Mouse (Mus musculus) stomach, postnatal 0 days (tissue): ENCODE measurements around the gene Nckap5l. TPM values are rescaled to one million over a fixed set of nuclear protein-coding genes. Genes with fewer than 3 reads are reported as not detected.
A peak's percentile ranks its signal among the peaks of the same experiment; 100 is the strongest.
"Not testable (repeated sequence)": the region's sequence is repeated elsewhere in the genome, so short reads cannot be mapped to it uniquely, and the experiment has no call there.

Experiments used
- ATAC-seq: fragments of 200-750 bp; cut with Nextera tagmentation; 2 replicates; pipeline ENCODE4 v1.8.0; 2017; ENCODE audit not compliant: low FRiP score, low TSS enrichment
- DNase-seq: peaks from one replicate; pipeline ENCODE4 v3.0.0-alpha.2; 2016; ENCODE audit warnings: low spot score
- H3K27ac ChIP-seq: fragments of 300-500 bp; sonication (generic); replicated peaks from 2 replicates; pipeline ENCODE4 v1.5.1; 2014; ENCODE audit warnings: mild to moderate bottlenecking, control low read depth
- H3K27me3 ChIP-seq: fragments of 300-500 bp; sonication (generic); 2 replicates; pipeline ENCODE4 v1.6.1; 2014; ENCODE audit warnings: low read length; ENCODE audit not compliant: control insufficient read depth, insufficient read depth
- H3K36me3 ChIP-seq: fragments of 300-500 bp; sonication (generic); 2 replicates; pipeline ENCODE4 v1.6.1; 2014; ENCODE audit warnings: low read length, mixed read lengths; ENCODE audit not compliant: control insufficient read depth, insufficient read depth
- H3K4me1 ChIP-seq: fragments of 300-500 bp; sonication (generic); replicated peaks from 2 replicates; pipeline ENCODE4 v1.6.1; 2014; ENCODE audit warnings: antibody characterized with exemption; ENCODE audit not compliant: control insufficient read depth, insufficient read depth
- H3K4me2 ChIP-seq: fragments of 300-500 bp; sonication (generic); replicated peaks from 2 replicates; pipeline ENCODE4 v1.6.1; 2014; ENCODE audit warnings: low read depth, mild to moderate bottlenecking, control low read depth, moderate library complexity
- H3K4me3 ChIP-seq: fragments of 300-500 bp; sonication (generic); 2 replicates; pipeline ENCODE4 v1.5.1; 2014; ENCODE audit warnings: low read depth, low read length, control low read depth
- H3K9ac ChIP-seq: fragments of 300-500 bp; sonication (generic); 2 replicates; pipeline ENCODE4 v1.6.1; 2014; ENCODE audit warnings: mild to moderate bottlenecking, low read length, control low read depth, mixed read lengths
- H3K9me3 ChIP-seq: fragments of 300-500 bp; sonication (generic); 2 replicates; pipeline ENCODE4 v1.6.1; 2016; ENCODE audit warnings: low read length; ENCODE audit not compliant: control insufficient read depth
- CTCF ChIP-seq: IDR thresholded peaks from 2 replicates; pipeline ENCODE4 v1.5.1; 2016; ENCODE audit warnings: antibody characterized with exemption, low read depth, mild to moderate bottlenecking, moderate library complexity
- EP300 ChIP-seq: optimal IDR thresholded peaks from 2 replicates; pipeline ENCODE3; 2016; ENCODE audit warnings: antibody characterized with exemption
- WGBS: fragments of 180-500 bp; shearing (Covaris S2); extraction: QIAGEN DNeasy Blood & Tissue Kit; methylation state at CpG from one replicate; pipeline ENCODE4 v1.1.7; 2014; 5-methylcytosine and 5-hydroxymethylcytosine counted together
- polyA plus RNA-seq: library from polyadenylated mRNA; unstranded; fragments of >200 nt; fragmentation: Nextera tagmentation; extraction: Ambion mirVana; gene quantifications from 2 replicates; pipeline ENCODE4 v1.2.1, GENCODE M21; 2015

Nckap5l gene
- polyA plus RNA-seq, 1 experiment from 2014 or later = 2.1 TPM

DNA sequence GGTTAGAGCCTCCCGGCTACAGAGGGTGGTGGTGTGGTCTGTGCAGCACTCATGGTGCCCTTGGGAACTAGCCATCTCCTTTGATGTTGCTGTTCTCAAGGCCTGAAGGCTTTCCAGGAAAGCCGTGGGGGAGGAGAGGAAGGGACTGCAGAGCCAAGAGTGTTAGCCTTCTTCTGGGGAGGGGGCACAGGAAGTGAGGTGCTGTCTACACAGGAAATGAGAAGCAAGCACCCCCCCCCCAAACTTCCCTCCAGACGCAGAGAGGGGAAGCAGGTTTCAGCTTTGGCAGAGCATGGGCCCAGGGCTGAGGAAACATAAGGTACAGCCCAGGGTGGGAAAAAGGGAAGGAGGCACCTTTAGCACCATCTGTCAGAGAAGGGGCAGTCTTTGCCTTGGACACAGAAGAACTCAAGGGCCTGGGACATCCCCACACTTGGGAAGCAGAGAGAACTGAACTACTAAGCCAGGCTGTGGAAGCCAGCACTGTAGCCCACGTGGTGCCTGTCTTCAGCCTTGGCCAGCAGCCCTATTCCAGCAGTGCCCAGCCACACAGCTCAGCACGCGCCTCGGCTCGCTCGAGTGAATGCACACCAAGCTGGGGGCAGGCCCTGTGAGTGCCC lies 8.3 kb downstream of the Nckap5l start:
- DNase-seq (no peak), ATAC-seq (peak; percentile 60)
- Histone ChIP-seq H3K9ac (no peak overlapping the region), H3K4me2 (no peak overlapping the region), H3K9me3 (no peaks in the 10 kb centered on the region), H3K27me3 (no peaks in the 10 kb centered on the region), H3K4me3 (no peak overlapping the region), H3K27ac (0 out of 2 replicates have a peak overlapping the region, but pooled peaks have one; percentile 9), H3K4me1 (no peaks in the 10 kb centered on the region; the same call in 1 of the 2 replicates), H3K36me3 (no peaks in the 10 kb centered on the region)
- TF ChIP-seq CTCF = no peak
- no peak for TF ChIP-seq EP300
- WGBS = 47% methylated on average over 9 of the region's 9 CpGs

- H3K27me3 ChIP-seq, H3K27ac ChIP-seq: not testable (repeated sequence)
Observed at GRCm38 (mm10) chr15:99446136-99446535, 11.4 kb downstream of the Nckap5l start.

DNA sequence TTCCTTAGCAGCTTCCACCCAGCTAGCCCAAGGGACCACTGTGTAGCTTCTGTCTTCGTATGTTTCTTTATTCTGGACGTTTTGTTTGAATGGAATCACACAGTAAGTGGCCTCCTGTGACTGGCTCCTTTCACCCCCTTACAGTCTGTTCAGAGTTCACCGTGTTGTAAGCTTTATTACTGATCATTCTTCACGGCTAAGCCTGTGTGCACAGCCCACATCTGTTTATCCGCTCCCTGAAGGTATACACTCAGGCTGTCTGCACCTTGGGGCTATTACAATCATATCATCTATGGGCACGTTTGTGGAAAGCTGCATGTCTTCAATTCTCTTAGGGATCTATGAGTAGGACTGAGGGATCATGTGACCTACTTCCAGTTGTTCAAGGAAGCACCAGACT lies 12.0 kb downstream of the Nckap5l start:
- TF ChIP-seq CTCF (no peak), EP300 (no peak)
- no peaks in the 10 kb centered on the region for H3K27me3 ChIP-seq
- no peak overlapping the region for H3K9ac ChIP-seq
- no peaks in the 10 kb centered on the region for H3K9me3 ChIP-seq
- no peaks in the 10 kb centered on the region for H3K36me3 ChIP-seq
- no peak for DNase-seq
- no peak for ATAC-seq
- H3K4me3 ChIP-seq = no peak overlapping the region
- H3K4me2 ChIP-seq = no peak overlapping the region
- H3K27ac ChIP-seq = 0 out of 2 replicates have a peak overlapping the region, but pooled peaks have one; percentile 8
- no peaks in the 10 kb centered on the region; the same call in none of the 2 replicates for H3K4me1 ChIP-seq
- WGBS = 46% methylated on average over 6 of the region's 6 CpGs

More at GRCm38 (mm10) chr15:99446136-99446535, 11.4 kb downstream of the Nckap5l start:
- not testable (repeated sequence) for H3K36me3 ChIP-seq, DNase-seq, H3K4me2 ChIP-seq, ATAC-seq, H3K4me3 ChIP-seq, H3K9me3 ChIP-seq, H3K9ac ChIP-seq, H3K4me1 ChIP-seq
- 88% methylated on average over 10 of the region's 10 CpGs for WGBS

DNA sequence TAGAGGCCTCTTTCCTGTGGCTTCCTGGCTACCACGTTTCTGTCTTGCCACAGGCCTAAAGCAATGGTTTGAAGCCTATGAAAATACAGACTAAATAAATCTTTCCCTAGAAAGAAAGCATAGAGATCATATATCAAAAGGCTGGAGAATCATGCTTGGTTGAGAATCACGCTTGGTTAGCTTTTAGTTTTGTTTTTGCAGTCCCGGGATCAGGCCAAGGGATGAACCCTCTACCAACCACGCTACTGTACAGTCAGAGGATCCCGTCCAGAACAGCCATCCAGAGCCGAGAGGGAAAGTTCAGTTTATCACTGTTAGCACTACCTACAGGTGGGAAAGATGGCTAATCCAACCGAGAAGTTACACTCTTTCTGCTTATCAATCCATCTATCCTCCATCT lies 15.2 kb downstream of the Nckap5l start:
- no peak overlapping the region for H3K9ac ChIP-seq
- no peak for TF ChIP-seq EP300
- no peak for TF ChIP-seq CTCF
- no peak overlapping the region for H3K4me2 ChIP-seq
- no peaks in the 10 kb centered on the region for H3K27me3 ChIP-seq
- no peak for ATAC-seq
- WGBS = 67% methylated on average over 7 of the region's 7 CpGs
- H3K9me3 ChIP-seq = no peaks in the 10 kb centered on the region
- H3K4me3 ChIP-seq = no peak overlapping the region
- H3K27ac ChIP-seq = no peak overlapping the region
- DNase-seq = no peak
- H3K36me3 ChIP-seq = no peaks in the 10 kb centered on the region
- peaks cover 3% of the 10 kb centered on the region for H3K4me1 ChIP-seq

DNA sequence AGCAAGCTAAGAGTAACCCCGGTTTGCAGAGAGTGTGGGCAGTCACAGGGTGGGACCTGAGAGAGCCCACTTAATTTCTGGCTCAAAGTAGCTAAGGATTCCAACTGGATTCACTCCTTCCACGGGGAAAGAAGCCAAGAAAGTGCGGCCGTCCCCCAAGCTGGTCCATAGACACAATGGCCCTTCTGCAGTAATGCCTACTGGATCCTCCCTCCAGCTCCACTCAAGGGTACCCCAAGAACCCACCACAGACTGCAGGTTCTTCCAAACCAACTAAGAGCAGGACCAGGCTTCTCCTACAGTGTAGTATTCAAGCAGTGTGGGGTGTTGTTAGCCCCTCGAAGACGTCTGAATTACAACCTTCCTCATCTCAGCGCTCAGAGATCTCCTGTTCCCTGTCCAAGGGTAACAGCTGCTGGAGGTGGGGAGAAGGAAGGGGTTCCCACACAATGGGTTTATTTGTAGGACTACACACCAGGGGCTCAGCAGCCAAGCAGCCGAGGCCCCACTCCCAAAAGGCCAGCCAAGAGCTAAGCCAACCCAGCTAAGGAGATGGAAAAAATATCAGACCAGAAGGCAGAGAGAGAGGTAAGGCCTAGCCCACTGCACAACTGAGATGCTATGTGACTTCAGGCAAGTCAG lies 16.6 kb downstream of the Nckap5l start:
- TF ChIP-seq EP300 = no peak
- TF ChIP-seq CTCF = no peak
- ATAC-seq (no peak), DNase-seq (no peak)
- Histone ChIP-seq H3K36me3 (no peaks in the 10 kb centered on the region), H3K27me3 (no peaks in the 10 kb centered on the region), H3K9ac (no peak overlapping the region), H3K4me1 (peaks cover 3% of the 10 kb centered on the region), H3K27ac (peak overlapping the region; percentile 67), H3K4me3 (no peak overlapping the region), H3K4me2 (no peak overlapping the region; the same call in 1 of the 2 replicates), H3K9me3 (no peaks in the 10 kb centered on the region)
- WGBS = 23% methylated on average over 8 of the region's 8 CpGs
